Mouse (Mus musculus) forebrain, embryonic 15.5 days (tissue): ENCODE measurements around the gene Npas3. TPM values are rescaled to one million over a fixed set of nuclear protein-coding genes. Genes with fewer than 3 reads are reported as not detected.
A peak's percentile ranks its signal among the peaks of the same experiment; 100 is the strongest.

Experiments used
- ATAC-seq: fragments of 200-750 bp; cut with Nextera tagmentation; replicated peaks from 2 replicates; pipeline ENCODE4 v1.8.0; 2017; ENCODE audit warnings: mild to moderate bottlenecking, moderate TSS enrichment, moderate library complexity
- H3K27ac ChIP-seq: fragments of 300-500 bp; sonication (generic); replicated peaks from 2 replicates; pipeline ENCODE4 v1.5.1; 2015; ENCODE audit warnings: mild to moderate bottlenecking, inconsistent platforms
- H3K27me3 ChIP-seq: fragments of 300-500 bp; sonication (generic); 2 replicates; pipeline ENCODE4 v1.6.1; 2015; ENCODE audit warnings: inconsistent platforms
- H3K36me3 ChIP-seq: fragments of 300-500 bp; sonication (generic); 2 replicates; pipeline ENCODE4 v1.6.1; 2015; ENCODE audit warnings: mild to moderate bottlenecking, inconsistent platforms
- H3K4me1 ChIP-seq: fragments of 300-500 bp; sonication (generic); 2 replicates; pipeline ENCODE4 v1.6.1; 2015; ENCODE audit warnings: inconsistent platforms
- H3K4me2 ChIP-seq: fragments of 300-500 bp; sonication (generic); replicated peaks from 2 replicates; pipeline ENCODE4 v1.6.1; 2015; ENCODE audit warnings: mild to moderate bottlenecking, inconsistent platforms
- H3K4me3 ChIP-seq: fragments of 300-500 bp; sonication (generic); 2 replicates; pipeline ENCODE4 v1.5.1; 2015; ENCODE audit warnings: mild to moderate bottlenecking, inconsistent platforms
- H3K9ac ChIP-seq: fragments of 300-500 bp; sonication (generic); replicated peaks from 2 replicates; pipeline ENCODE4 v1.6.1; 2015; ENCODE audit warnings: mild to moderate bottlenecking, inconsistent platforms
- H3K9me3 ChIP-seq: fragments of 300-500 bp; sonication (generic); 2 replicates; pipeline ENCODE4 v1.6.1; 2016; ENCODE audit warnings: inconsistent platforms
- WGBS: fragments of 180-500 bp; shearing (Covaris S2); methylation state at CpG from one replicate; pipeline ENCODE4 v1.1.7; 2015; ENCODE audit warnings: mixed read lengths; 5-methylcytosine and 5-hydroxymethylcytosine counted together
- polyA plus RNA-seq: library from polyadenylated mRNA; unstranded; fragments of >200 nt; fragmentation: Nextera tagmentation; extraction: Ambion mirVana; gene quantifications from 2 replicates; pipeline ENCODE4 v1.2.1, GENCODE M21; 2015

The Npas3 gene
- polyA plus RNA-seq, 1 experiment from 2014 or later, result 18.3 TPM

DNA sequence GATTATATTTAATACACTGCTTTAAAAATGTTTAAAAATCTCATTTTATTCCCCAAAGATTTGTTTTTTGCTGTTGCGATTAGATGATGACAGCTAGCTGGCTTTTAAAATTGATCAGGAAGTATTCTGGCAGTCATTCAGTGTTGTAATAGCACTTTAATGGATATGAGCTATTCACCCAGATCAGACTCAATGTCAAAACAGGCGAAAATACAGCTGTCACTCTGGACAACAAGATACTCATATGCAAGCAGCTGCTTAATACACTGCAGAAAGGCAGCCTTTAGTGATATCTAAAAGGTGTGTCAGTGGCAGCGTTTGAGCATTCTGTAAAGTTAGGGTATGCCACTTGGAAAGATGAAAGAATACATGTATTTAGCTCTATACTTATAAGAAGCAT lies 83.3 kb downstream of the Npas3 start:
- peaks cover 36% of the 10 kb centered on the region for H3K4me1 ChIP-seq
- 0 out of 2 replicates have a peak, but pooled peaks have one; percentile 48 for ATAC-seq
- H3K4me3 ChIP-seq, result no peak overlapping the region
- no peaks in the 10 kb centered on the region for H3K36me3 ChIP-seq
- no peaks in the 10 kb centered on the region for H3K27me3 ChIP-seq
- no peak overlapping the region for H3K4me2 ChIP-seq
- no peaks in the 10 kb centered on the region for H3K9me3 ChIP-seq
- WGBS, result 26% methylated on average over 3 of the region's 3 CpGs
- no peak overlapping the region for H3K9ac ChIP-seq
- no peak overlapping the region for H3K27ac ChIP-seq

DNA sequence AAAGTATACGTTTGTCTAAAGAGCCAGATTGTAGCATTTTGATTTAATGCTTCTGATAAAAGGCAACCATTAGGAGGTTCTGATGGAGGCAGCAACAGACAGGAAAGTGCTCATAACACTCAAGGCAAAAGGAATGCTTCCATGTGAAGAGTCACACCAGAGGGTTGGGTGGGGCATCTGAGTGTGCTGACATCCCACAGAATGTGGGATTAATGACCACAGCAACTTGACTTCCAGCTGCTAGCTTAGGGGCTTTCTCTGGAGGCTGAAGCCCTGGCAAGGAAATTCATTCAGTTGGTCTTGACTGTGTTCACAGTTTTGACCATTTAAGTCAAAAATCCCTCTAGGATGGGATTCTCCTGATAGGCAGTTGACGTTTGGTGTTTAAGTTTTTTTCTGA lies 84.8 kb downstream of the Npas3 start:
- Histone ChIP-seq H3K27me3 (no peaks in the 10 kb centered on the region), H3K4me3 (no peak overlapping the region), H3K4me2 (no peak overlapping the region), H3K36me3 (no peaks in the 10 kb centered on the region), H3K27ac (no peak overlapping the region), H3K4me1 (peaks cover 32% of the 10 kb centered on the region), H3K9ac (no peak overlapping the region), H3K9me3 (no peaks in the 10 kb centered on the region)
- WGBS, result 89% methylated on average over 2 of the region's 2 CpGs
- no peak for ATAC-seq

DNA sequence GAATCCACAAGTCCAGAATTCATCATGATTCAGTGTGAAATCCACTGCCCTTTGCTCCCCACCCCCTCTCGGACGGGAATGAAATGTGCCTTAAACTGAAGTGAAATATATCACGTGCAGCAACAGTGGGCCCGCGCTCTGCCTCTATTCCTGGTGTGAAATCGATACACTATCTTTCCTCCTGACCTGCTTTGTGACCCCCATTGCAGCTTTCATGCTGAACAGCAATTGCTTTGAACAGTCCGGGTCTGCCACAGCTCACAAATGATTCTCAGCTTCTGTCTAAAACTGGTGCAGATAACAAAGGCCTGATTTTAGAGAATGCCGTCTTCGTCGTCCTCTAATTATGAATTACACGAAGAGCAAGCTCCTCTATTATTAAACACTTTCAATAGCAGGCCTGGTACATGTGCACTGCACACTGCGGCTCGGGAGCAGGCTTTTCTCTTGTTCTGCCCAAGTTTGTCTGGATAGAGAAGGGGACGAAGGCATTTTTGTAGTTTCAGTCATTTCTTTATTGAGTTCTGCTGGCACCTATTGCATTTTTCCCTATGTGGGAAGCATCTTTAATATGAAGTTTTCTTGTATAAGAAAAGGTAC lies 90.0 kb downstream of the Npas3 start:
- H3K27me3 ChIP-seq, result no peaks in the 10 kb centered on the region
- 16% methylated on average over 14 of the region's 14 CpGs for WGBS
- peak overlapping the region; percentile 7; the same call in 1 of the 2 replicates for H3K27ac ChIP-seq
- no peak overlapping the region for H3K4me3 ChIP-seq
- ATAC-seq, result no peak
- H3K9me3 ChIP-seq, result no peaks in the 10 kb centered on the region
- no peak overlapping the region for H3K4me2 ChIP-seq
- peaks cover 14% of the 10 kb centered on the region; the same call in 1 of the 2 replicates for H3K4me1 ChIP-seq
- no peak overlapping the region for H3K9ac ChIP-seq
- no peaks in the 10 kb centered on the region for H3K36me3 ChIP-seq

DNA sequence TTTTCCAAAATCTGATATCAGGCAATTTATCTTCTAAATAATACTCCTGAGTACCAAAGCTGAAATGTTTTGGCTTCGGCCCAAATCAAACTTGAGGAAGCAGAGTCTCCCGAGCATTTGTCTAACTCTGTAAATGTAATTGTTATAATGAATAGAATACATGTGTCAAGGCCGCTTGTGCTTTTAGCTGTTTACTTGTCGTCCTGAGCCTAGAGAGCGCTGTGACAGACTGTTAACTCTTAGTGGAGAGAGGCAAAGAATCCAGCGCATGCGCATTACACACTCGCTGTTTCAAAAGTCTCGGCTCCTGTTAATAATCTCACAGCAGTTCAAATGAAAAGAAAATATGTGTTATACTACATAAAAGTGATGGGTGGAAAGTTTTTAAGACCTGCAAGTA lies 94.3 kb downstream of the Npas3 start:
- 45% methylated on average over 9 of the region's 9 CpGs for WGBS
- Histone ChIP-seq H3K9me3 (no peaks in the 10 kb centered on the region), H3K9ac (no peak overlapping the region), H3K27ac (no peak overlapping the region), H3K36me3 (no peaks in the 10 kb centered on the region), H3K4me2 (no peak overlapping the region), H3K4me3 (no peak overlapping the region), H3K4me1 (peaks cover 13% of the 10 kb centered on the region; the same call in 1 of the 2 replicates), H3K27me3 (no peaks in the 10 kb centered on the region)
- ATAC-seq, result no peak

DNA sequence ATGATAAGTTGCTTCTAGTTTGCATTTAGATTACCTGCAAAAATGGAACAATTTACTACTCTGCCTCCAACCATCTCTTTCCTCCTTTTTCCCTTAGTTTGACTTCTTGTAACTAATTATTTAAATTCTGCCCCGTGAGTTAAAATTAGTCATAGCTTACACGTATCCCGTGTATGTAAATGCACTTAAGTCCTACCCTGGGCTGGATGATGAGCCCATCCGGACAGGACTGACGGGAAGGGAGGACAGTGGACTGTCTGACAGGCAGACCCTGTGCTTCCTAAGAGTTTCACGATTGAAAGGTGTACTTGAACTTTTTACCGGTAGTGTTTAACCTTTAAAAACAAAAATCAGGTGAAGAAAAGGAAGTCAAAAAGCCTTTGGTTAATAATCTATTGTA lies 103.4 kb downstream of the Npas3 start:
- no peaks in the 10 kb centered on the region for H3K9me3 ChIP-seq
- 80% methylated on average over 7 of the region's 7 CpGs for whole genome bisulfite sequencing
- no peak for ATAC-seq
- H3K4me1 ChIP-seq, result peaks cover 7% of the 10 kb centered on the region; the same call in 1 of the 2 replicates
- H3K4me2 ChIP-seq, result no peak overlapping the region
- H3K4me3 ChIP-seq, result no peak overlapping the region
- no peak overlapping the region for H3K27ac ChIP-seq
- no peak overlapping the region for H3K9ac ChIP-seq
- no peaks in the 10 kb centered on the region for H3K27me3 ChIP-seq
- H3K36me3 ChIP-seq, result no peaks in the 10 kb centered on the region

DNA sequence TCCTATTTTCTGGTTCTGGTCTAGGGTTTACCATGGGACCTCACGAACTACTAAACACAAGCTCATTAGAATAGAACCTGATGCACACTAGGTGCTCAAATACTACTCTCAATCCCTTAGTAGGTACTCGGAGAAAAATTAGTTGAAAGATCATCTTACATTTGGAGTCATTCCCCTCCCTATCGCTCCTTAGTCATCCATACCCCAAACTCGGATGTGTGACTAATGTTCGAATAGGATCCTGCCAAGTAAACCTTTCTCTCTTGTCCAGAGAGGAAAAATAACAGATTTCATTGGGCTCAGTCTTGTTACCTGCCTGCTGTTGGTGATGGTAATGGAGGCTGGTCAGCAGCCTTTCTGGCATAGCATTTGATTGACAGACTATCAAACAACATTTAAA lies 117.3 kb downstream of the Npas3 start:
- WGBS, result 92% methylated on average over 5 of the region's 5 CpGs
- H3K4me2 ChIP-seq, result no peak overlapping the region
- H3K9me3 ChIP-seq, result no peaks in the 10 kb centered on the region
- H3K27ac ChIP-seq, result no peak overlapping the region
- no peak for ATAC-seq
- no peak overlapping the region for H3K4me3 ChIP-seq
- H3K4me1 ChIP-seq, result no peaks in the 10 kb centered on the region
- H3K36me3 ChIP-seq, result no peaks in the 10 kb centered on the region
- no peaks in the 10 kb centered on the region for H3K27me3 ChIP-seq
- H3K9ac ChIP-seq, result no peak overlapping the region

DNA sequence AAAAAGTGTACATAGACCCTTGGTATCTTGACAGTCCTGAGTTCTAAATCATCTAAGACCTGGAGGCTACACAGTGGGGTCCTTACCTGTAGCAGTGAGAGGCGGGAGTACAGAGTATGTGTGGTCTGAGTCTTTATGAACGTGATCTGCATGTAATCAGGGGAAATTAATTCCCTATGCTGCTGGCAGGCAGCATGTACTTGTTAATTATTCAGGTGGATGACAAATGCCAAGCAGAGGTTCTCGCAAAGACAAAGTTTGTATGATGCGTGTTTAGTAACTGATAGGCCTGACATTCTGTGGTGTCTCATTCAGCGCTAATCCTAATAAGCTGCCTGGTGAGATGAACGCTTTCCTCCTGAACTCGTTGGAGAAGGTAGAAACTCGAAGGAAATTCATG lies 136.4 kb downstream of the Npas3 start:
- H3K9me3 ChIP-seq, result no peaks in the 10 kb centered on the region
- H3K4me1 ChIP-seq, result peaks cover 3% of the 10 kb centered on the region; the same call in 1 of the 2 replicates
- no peak overlapping the region for H3K9ac ChIP-seq
- WGBS, result 43% methylated on average over 8 of the region's 8 CpGs
- H3K4me3 ChIP-seq, result no peak overlapping the region
- no peak overlapping the region for H3K27ac ChIP-seq
- no peaks in the 10 kb centered on the region for H3K36me3 ChIP-seq
- H3K27me3 ChIP-seq, result no peaks in the 10 kb centered on the region
- H3K4me2 ChIP-seq, result no peak overlapping the region
- no peak for ATAC-seq

DNA sequence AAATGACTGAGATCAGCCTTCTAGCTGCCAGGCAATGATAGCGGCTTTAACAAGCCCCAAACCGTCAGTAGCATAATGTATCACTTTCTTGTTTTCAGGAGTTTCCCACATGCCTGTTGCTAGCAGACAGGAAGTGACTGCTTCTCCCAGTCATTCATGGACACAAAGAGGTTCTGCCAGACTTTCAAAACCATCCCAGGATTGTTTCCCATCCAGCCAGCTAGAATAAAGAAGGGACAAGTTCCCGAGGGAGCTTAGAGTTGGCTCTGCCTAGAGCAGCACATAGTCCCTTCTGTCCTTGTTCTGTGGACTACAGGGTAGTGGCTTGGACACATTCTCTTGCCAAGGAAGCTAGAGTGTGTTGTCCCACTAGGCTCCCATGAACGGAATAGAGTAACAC lies 157.4 kb downstream of the Npas3 start:
- Histone ChIP-seq H3K4me3 (no peak overlapping the region), H3K4me1 (peaks cover 7% of the 10 kb centered on the region), H3K36me3 (no peaks in the 10 kb centered on the region), H3K9me3 (no peaks in the 10 kb centered on the region), H3K9ac (no peak overlapping the region), H3K27me3 (no peaks in the 10 kb centered on the region), H3K27ac (no peak overlapping the region), H3K4me2 (no peak overlapping the region)
- 48% methylated on average over 4 of the region's 4 CpGs for WGBS
- ATAC-seq, result no peak

DNA sequence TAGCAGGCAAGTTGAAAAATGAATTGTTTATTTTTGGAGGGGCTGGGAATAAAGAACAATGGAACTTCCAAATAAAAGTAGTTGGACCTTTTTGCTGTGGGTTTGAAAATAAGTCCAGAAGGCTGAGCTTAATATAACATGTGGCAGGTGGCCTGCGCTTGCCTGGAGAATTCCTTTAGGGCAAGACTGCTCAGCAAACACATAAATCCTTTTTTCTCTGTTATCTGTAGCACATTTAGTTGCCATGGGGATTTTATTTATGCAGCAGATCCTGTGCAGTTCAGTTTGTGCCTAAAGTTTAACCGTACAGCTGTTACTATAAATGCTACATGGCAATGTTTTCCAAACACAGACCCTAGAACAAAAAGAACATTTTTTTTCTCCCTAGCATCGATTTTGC lies 159.3 kb downstream of the Npas3 start:
- ATAC-seq, result no peak
- Histone ChIP-seq H3K9ac (no peak overlapping the region), H3K4me3 (no peak overlapping the region), H3K9me3 (no peaks in the 10 kb centered on the region), H3K27me3 (no peaks in the 10 kb centered on the region), H3K4me2 (no peak overlapping the region), H3K27ac (no peak overlapping the region), H3K4me1 (peaks cover 7% of the 10 kb centered on the region), H3K36me3 (no peaks in the 10 kb centered on the region)
- 37% methylated on average over 3 of the region's 3 CpGs for WGBS

DNA sequence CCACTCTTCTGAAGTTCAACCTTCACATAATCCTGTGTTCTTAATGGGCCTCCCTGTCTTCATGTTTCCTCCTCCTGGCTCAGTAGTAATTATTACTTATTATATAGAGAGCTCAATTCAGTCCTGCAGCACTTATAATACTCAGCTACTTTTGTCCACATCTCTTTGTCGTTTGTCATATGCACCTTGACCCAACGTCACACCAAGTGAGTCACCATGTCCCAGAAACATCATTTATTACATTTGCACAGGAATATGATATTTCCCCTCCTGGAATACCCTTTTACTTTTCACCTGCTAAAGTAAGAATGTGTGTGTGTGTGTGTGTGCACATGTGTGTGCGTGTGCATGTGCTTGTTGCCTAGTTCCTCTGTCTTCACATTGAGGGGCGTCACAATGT lies 161.2 kb downstream of the Npas3 start:
- Histone ChIP-seq H3K9ac (no peak overlapping the region), H3K36me3 (no peaks in the 10 kb centered on the region), H3K27ac (no peak overlapping the region), H3K4me1 (peaks cover 7% of the 10 kb centered on the region), H3K9me3 (no peaks in the 10 kb centered on the region), H3K27me3 (no peaks in the 10 kb centered on the region), H3K4me3 (no peak overlapping the region), H3K4me2 (no peak overlapping the region)
- WGBS, result 95% methylated on average over 4 of the region's 4 CpGs
- ATAC-seq, result no peak

DNA sequence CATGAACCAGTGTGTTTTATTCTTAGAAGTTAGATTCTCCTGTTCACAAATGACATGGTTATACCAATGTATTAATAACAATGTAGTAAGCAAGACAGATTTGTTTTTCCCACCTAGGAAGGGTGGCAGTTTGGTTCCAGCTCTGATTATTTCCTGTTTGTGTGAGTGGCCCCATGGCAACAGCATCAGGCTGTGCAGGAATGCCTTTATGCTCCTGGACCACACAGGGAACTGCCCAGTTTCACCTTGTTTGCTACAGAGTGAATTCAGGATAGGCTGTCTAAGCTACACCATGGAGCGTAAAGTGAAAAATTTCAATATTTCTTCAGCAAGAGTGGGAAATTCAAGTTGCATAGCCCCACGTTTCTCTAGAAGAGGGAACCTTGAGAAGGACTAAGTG lies 162.2 kb downstream of the Npas3 start:
- Histone ChIP-seq H3K9me3 (no peaks in the 10 kb centered on the region), H3K27me3 (no peaks in the 10 kb centered on the region), H3K36me3 (no peaks in the 10 kb centered on the region), H3K4me2 (no peak overlapping the region), H3K4me3 (no peak overlapping the region), H3K9ac (no peak overlapping the region), H3K4me1 (peaks cover 7% of the 10 kb centered on the region), H3K27ac (no peak overlapping the region)
- WGBS, result 64% methylated on average over 2 of the region's 2 CpGs
- no peak for ATAC-seq

DNA sequence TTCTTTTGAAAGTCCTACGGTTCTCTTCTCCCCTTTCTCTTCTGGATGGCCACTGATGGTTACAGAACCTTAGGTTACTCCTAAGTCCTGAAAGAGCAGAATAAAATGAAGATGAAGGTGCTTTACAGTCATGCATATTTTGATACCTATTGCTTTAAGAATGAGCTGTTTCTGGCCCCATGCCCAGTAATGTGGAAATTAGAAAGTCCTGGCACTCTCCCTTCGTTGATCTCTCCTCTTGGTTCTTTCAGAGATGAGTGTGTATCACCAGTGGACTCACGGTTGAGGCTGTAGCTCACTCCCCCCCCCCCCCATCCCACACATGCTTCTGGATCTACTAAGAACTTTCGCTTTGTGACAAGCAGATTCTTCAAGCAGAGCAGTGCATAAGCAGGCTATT lies 167.6 kb downstream of the Npas3 start:
- H3K4me2 ChIP-seq, result no peak overlapping the region
- no peak for ATAC-seq

DNA sequence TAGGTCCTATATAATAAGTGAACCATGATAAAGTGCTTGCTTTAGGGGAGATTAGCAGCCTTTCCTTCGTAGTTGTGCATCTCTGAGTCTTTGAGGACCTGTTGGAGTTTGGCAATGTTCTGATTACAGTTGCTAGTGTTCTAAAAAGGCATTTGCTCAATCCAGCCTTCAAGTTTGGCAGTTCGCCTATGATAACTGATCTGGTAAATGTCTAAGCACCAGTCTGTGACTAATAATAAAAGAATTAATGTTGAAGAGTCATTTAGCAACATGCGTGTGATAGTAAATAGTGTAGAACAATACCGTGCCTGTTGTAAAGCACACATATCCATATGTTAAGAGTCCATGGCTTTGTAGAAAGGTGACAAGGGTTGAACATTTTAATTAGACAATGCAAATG lies 173.2 kb downstream of the Npas3 start:
- 67% methylated on average over 4 of the region's 4 CpGs for WGBS
- ATAC-seq, result no peak
- H3K4me1 ChIP-seq, result peaks cover 8% of the 10 kb centered on the region; the same call in 1 of the 2 replicates
- H3K36me3 ChIP-seq, result no peaks in the 10 kb centered on the region
- H3K27ac ChIP-seq, result no peak overlapping the region
- H3K4me2 ChIP-seq, result no peak overlapping the region
- no peak overlapping the region for H3K9ac ChIP-seq
- H3K9me3 ChIP-seq, result no peaks in the 10 kb centered on the region
- no peak overlapping the region for H3K4me3 ChIP-seq
- H3K27me3 ChIP-seq, result no peaks in the 10 kb centered on the region

More for the DNA sequence above, 167.6 kb downstream of the Npas3 start:
- Histone ChIP-seq H3K36me3 (no peaks in the 10 kb centered on the region), H3K4me3 (no peak overlapping the region), H3K4me1 (0 out of 2 replicates have a peak, but pooled peaks cover 9% of the 10 kb centered on the region), H3K27ac (no peak overlapping the region), H3K9me3 (no peaks in the 10 kb centered on the region), H3K9ac (no peak overlapping the region), H3K27me3 (no peaks in the 10 kb centered on the region)
- WGBS, result 44% methylated on average over 4 of the region's 4 CpGs
